In the genomic region with DNA sequence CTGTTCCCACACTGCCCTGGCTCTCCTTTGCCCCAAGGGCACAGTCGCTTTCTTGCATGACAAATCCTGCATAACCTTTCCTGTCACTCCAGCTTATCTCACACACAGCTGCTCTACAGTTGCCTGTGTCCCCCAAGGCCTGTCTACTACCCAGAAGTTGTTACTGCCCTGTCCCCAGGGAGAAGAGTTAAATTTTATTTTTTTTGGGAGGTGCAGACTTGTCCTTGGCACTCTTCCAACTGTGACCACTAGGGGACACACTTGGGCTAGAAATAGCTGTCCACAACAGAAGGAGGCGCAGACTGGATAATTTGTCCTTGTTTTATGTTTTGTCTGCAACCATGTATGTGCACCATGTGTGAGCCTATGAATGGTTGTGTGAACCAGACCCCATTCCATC, we compare ENCODE assay signal across 8 mouse cellular contexts. TPM values are rescaled to one million over a fixed set of nuclear protein-coding genes. Genes with fewer than 3 reads are reported as not detected.
A peak's percentile ranks its signal among the peaks of the same experiment; 100 is the strongest.
DNase-seq lines count a peak whose midpoint lies in the region; ATAC-seq and TF ChIP-seq lines count a peak whose summit lies in the region.

No protein-coding gene starts in this region.

- H3K9me3 ChIP-seq in forebrain, embryonic 14.5 days (replicated peaks; ENCODE audit: control insufficient read depth, low read length) = no peaks in the 10 kb centered on the region
- no peaks in the 10 kb centered on the region for H3K9me3 ChIP-seq in hindbrain, embryonic 14.5 days (ENCODE audit: control insufficient read depth, low read length)
- H3K9me3 ChIP-seq in limb, embryonic 14.5 days (ENCODE audit: control insufficient read depth, low read length) = no peaks in the 10 kb centered on the region

- ATAC-seq in forebrain, embryonic 14.5 days = peak; percentile 60
- peak; percentile 75 for ATAC-seq in hindbrain, embryonic 14.5 days (ENCODE audit: low FRiP score)
- peak; percentile 51 for ATAC-seq in limb, embryonic 14.5 days (ENCODE audit: low FRiP score, low read depth)
- peak; percentile 77 for ATAC-seq in monocyte, adult 5-6 weeks (replicated peaks; ENCODE audit: insufficient number of reproducible peaks, low FRiP score, low TSS enrichment, poor library complexity, severe bottlenecking)

- no peak overlapping the region for H3K4me3 ChIP-seq in forebrain, embryonic 14.5 days (ENCODE audit: low read depth, low read length)
- no peak overlapping the region for H3K4me3 ChIP-seq in hindbrain, embryonic 14.5 days (replicated peaks; ENCODE audit: low read length)
- no peak overlapping the region for H3K4me3 ChIP-seq in limb, embryonic 14.5 days (replicated peaks; ENCODE audit: low read length)

- no peak overlapping the region for H3K27ac ChIP-seq in forebrain, embryonic 14.5 days (ENCODE audit: low read depth, low read length)
- no peak overlapping the region for H3K27ac ChIP-seq in hindbrain, embryonic 14.5 days
- H3K27ac ChIP-seq in limb, embryonic 14.5 days (replicated peaks; ENCODE audit: low read depth, low read length) = no peak overlapping the region

- no peaks in the 10 kb centered on the region for H3K27me3 ChIP-seq in forebrain, embryonic 14.5 days (replicated peaks; ENCODE audit: control insufficient read depth, insufficient read depth, low read length)
- H3K27me3 ChIP-seq in hindbrain, embryonic 14.5 days (ENCODE audit: control insufficient read depth, insufficient read depth, low read length) = no peaks in the 10 kb centered on the region
- no peaks in the 10 kb centered on the region for H3K27me3 ChIP-seq in limb, embryonic 14.5 days (ENCODE audit: control insufficient read depth, insufficient read depth, low read length)

- DNase-seq in spleen, adult 18-20 months = peak; percentile 51 to 77
- no peak for DNase-seq in spleen, adult 12 weeks (ENCODE audit: low spot score)
- DNase-seq in brain, adult 2 months (ENCODE audit: low read depth, low spot score) = peak; percentile 78
- DNase-seq in forebrain, embryonic 14.5 days (ENCODE audit: low spot score) = peak; percentile 80
- DNase-seq in hindbrain, embryonic 14.5 days (ENCODE audit: low spot score) = peak; percentile 79
- DNase-seq in limb, embryonic 14.5 days (ENCODE audit: low spot score) = peak; percentile 61
- DNase-seq in thymus, postnatal 10 days (ENCODE audit: low spot score in 2 of 2) = peak; percentile 56 to 83

- H3K36me3 ChIP-seq in forebrain, embryonic 14.5 days (ENCODE audit: control insufficient read depth, insufficient read depth, low read length) = peaks cover 2% of the 10 kb centered on the region; the same call in 1 of the 2 replicates
- peaks cover 6% of the 10 kb centered on the region for H3K36me3 ChIP-seq in hindbrain, embryonic 14.5 days (replicated peaks; ENCODE audit: control insufficient read depth, insufficient read depth)
- peaks cover 5% of the 10 kb centered on the region; the same call in 1 of the 2 replicates for H3K36me3 ChIP-seq in limb, embryonic 14.5 days (ENCODE audit: control insufficient read depth, insufficient read depth, low read length)

- no peaks in the 10 kb centered on the region for H3K4me1 ChIP-seq in forebrain, embryonic 14.5 days (ENCODE audit: control insufficient read depth, insufficient read depth, low read length)
- H3K4me1 ChIP-seq in hindbrain, embryonic 14.5 days (replicated peaks; ENCODE audit: control insufficient read depth, insufficient read depth, low read length) = no peaks in the 10 kb centered on the region
- H3K4me1 ChIP-seq in limb, embryonic 14.5 days (ENCODE audit: control insufficient read depth, insufficient read depth, low read length) = 0 out of 2 replicates have a peak, but pooled peaks cover 5% of the 10 kb centered on the region

- no peak overlapping the region for H3K9ac ChIP-seq in forebrain, embryonic 14.5 days (ENCODE audit: low read length)
- no peak overlapping the region for H3K9ac ChIP-seq in hindbrain, embryonic 14.5 days
- no peak overlapping the region for H3K9ac ChIP-seq in limb, embryonic 14.5 days (ENCODE audit: low read depth, low read length, severe bottlenecking)

- H3K4me2 ChIP-seq in forebrain, embryonic 14.5 days (ENCODE audit: low read length) = no peak overlapping the region
- no peak overlapping the region for H3K4me2 ChIP-seq in hindbrain, embryonic 14.5 days (replicated peaks)
- no peak overlapping the region for H3K4me2 ChIP-seq in limb, embryonic 14.5 days (replicated peaks; ENCODE audit: low read depth, low read length, severe bottlenecking)

- TF ChIP-seq POLR2A in limb, embryonic 14.5 days (IDR thresholded peaks at IDR 0.05; ENCODE audit: borderline replicate concordance, extremely low read depth, insufficient read depth, insufficient read length) = no peak

- 25% methylated on average over 2 of the region's 2 CpGs for WGBS in forebrain, embryonic 14.5 days
- 37% methylated on average over 2 of the region's 2 CpGs for WGBS in hindbrain, embryonic 14.5 days
- 33% methylated on average over 2 of the region's 2 CpGs for WGBS in limb, embryonic 14.5 days

RNA-seq across cellular contexts. Expression of a gene that starts 21.2 kb away (rescaled TPM):
- polyA plus RNA-seq in forebrain, embryonic 14.5 days (2014; fragmentation: Nextera tagmentation; extraction: Ambion mirVana) = 214 TPM in 2 replicates
- polyA plus RNA-seq in hindbrain, embryonic 14.5 days (2014; fragmentation: Nextera tagmentation; extraction: Ambion mirVana) = 212 and 221 TPM in 2 replicates
- 111 and 127 TPM in 2 replicates for polyA plus RNA-seq in limb, embryonic 14.5 days (2012; rRNA removed)
- polyA plus RNA-seq in limb, embryonic 14.5 days (2014; fragmentation: Nextera tagmentation; extraction: Ambion mirVana) = 98.8 and 99.2 TPM in 2 replicates
- 59.3 to 86.9 TPM (median 76.3 TPM) in 3 replicates for total RNA-seq in monocyte, adult 5-6 weeks (2017)

RNA-seq across cellular contexts. Expression of a gene that starts 41.5 kb away (rescaled TPM):
- polyA plus RNA-seq in forebrain, embryonic 14.5 days (2014; fragmentation: Nextera tagmentation; extraction: Ambion mirVana) = 87.4 and 92.9 TPM in 2 replicates
- polyA plus RNA-seq in hindbrain, embryonic 14.5 days (2014; fragmentation: Nextera tagmentation; extraction: Ambion mirVana) = 62.7 and 70.1 TPM in 2 replicates
- 52.9 and 56.4 TPM in 2 replicates for polyA plus RNA-seq in limb, embryonic 14.5 days (2012; rRNA removed)
- polyA plus RNA-seq in limb, embryonic 14.5 days (2014; fragmentation: Nextera tagmentation; extraction: Ambion mirVana) = 57.4 and 58.9 TPM in 2 replicates
- 105 to 143 TPM (median 135 TPM) in 3 replicates for total RNA-seq in monocyte, adult 5-6 weeks (2017)

RNA-seq across cellular contexts. Expression of a gene that starts 44.0 kb away (rescaled TPM):
- polyA plus RNA-seq in forebrain, embryonic 14.5 days (2014; fragmentation: Nextera tagmentation; extraction: Ambion mirVana) = 24.8 and 31.0 TPM in 2 replicates
- 13.1 and 14.3 TPM in 2 replicates for polyA plus RNA-seq in hindbrain, embryonic 14.5 days (2014; fragmentation: Nextera tagmentation; extraction: Ambion mirVana)
- polyA plus RNA-seq in limb, embryonic 14.5 days (2012; rRNA removed) = 9.8 and 30.0 TPM in 2 replicates
- 26.2 and 28.3 TPM in 2 replicates for polyA plus RNA-seq in limb, embryonic 14.5 days (2014; fragmentation: Nextera tagmentation; extraction: Ambion mirVana)
- total RNA-seq in monocyte, adult 5-6 weeks (2017) = 1.5 to 3.3 TPM (median 3.1 TPM) in 3 replicates

RNA-seq across cellular contexts. Expression of a gene that starts 47.6 kb away (rescaled TPM):
- polyA plus RNA-seq in forebrain, embryonic 14.5 days (2014; fragmentation: Nextera tagmentation; extraction: Ambion mirVana) = not detected in 2 replicates
- not detected in 2 replicates for polyA plus RNA-seq in hindbrain, embryonic 14.5 days (2014; fragmentation: Nextera tagmentation; extraction: Ambion mirVana)
- not detected in 2 replicates for polyA plus RNA-seq in limb, embryonic 14.5 days (2012; rRNA removed)
- polyA plus RNA-seq in limb, embryonic 14.5 days (2014; fragmentation: Nextera tagmentation; extraction: Ambion mirVana) = not detected in 2 replicates
- not detected in 3 replicates for total RNA-seq in monocyte, adult 5-6 weeks (2017)

RNA-seq across cellular contexts. Expression of a gene that starts 48.4 kb away (rescaled TPM):
- not detected in 2 replicates for polyA plus RNA-seq in forebrain, embryonic 14.5 days (2014; fragmentation: Nextera tagmentation; extraction: Ambion mirVana)
- polyA plus RNA-seq in hindbrain, embryonic 14.5 days (2014; fragmentation: Nextera tagmentation; extraction: Ambion mirVana) = not detected in 2 replicates
- not detected in 2 replicates for polyA plus RNA-seq in limb, embryonic 14.5 days (2012; rRNA removed)
- polyA plus RNA-seq in limb, embryonic 14.5 days (2014; fragmentation: Nextera tagmentation; extraction: Ambion mirVana) = not detected in 2 replicates
- 0.86 to 6.9 TPM (median 1.1 TPM) in 3 replicates for total RNA-seq in monocyte, adult 5-6 weeks (2017)
